Mouse (Mus musculus): ENCODE results near the gene Syne1. TPM values are rescaled to one million over a fixed set of nuclear protein-coding genes. Genes with fewer than 3 reads are reported as not detected.
"Not testable (repeated sequence)": the region's sequence is repeated elsewhere in the genome, so short reads cannot be mapped to it uniquely, and the experiment has no call there.

The Syne1 gene
- total RNA-seq, 2 experiments from 2014 or later = 17.7 to 24.4 TPM

- no peak for DNase-seq
Measured at GRCm38 (mm10) chr10:5520695-5521094, 30.6 kb downstream of the Syne1 start.

- DNase-seq = no peak
Measured at GRCm38 (mm10) chr10:5515330-5515729, 36.0 kb downstream of the Syne1 start.

- no peak for DNase-seq
Measured at GRCm38 (mm10) chr10:5514134-5514533, 37.1 kb downstream of the Syne1 start.

- no peak for DNase-seq
Measured at GRCm38 (mm10) chr10:5512285-5512684, 39.0 kb downstream of the Syne1 start.

- no peak for DNase-seq
Measured at GRCm38 (mm10) chr10:5511403-5511802, 39.9 kb downstream of the Syne1 start.

- no peak for DNase-seq
Measured at GRCm38 (mm10) chr10:5507478-5507877, 43.8 kb downstream of the Syne1 start.

- DNase-seq = no peak
Measured at GRCm38 (mm10) chr10:5504761-5505160, 46.5 kb downstream of the Syne1 start.

GRCm38 (mm10) chr10:5503909-5504308, 47.4 kb downstream of the Syne1 start:
- DNase-seq = no peak

GRCm38 (mm10) chr10:5499684-5500369, 51.5 kb downstream of the Syne1 start:
- not testable (repeated sequence) for DNase-seq

GRCm38 (mm10) chr10:5497859-5498258, 53.4 kb downstream of the Syne1 start:
- no peak for DNase-seq

- no peak for DNase-seq
Measured at GRCm38 (mm10) chr10:5491050-5491449, 60.2 kb downstream of the Syne1 start.

GRCm38 (mm10) chr10:5490029-5490428, 61.3 kb downstream of the Syne1 start:
- DNase-seq = peak; percentile 44

- DNase-seq = no peak
Measured at GRCm38 (mm10) chr10:5488097-5488496, 63.2 kb downstream of the Syne1 start.

- no peak for DNase-seq
Measured at GRCm38 (mm10) chr10:5480552-5481550, 70.4 kb downstream of the Syne1 start.

- DNase-seq = peak; percentile 68
Measured at GRCm38 (mm10) chr10:5480097-5480496, 71.2 kb downstream of the Syne1 start.

GRCm38 (mm10) chr10:5468638-5469037, 82.6 kb downstream of the Syne1 start:
- no peak for DNase-seq

GRCm38 (mm10) chr10:5453830-5454229, 97.5 kb downstream of the Syne1 start:
- DNase-seq = no peak

GRCm38 (mm10) chr10:5449944-5450343, 101.3 kb downstream of the Syne1 start:
- DNase-seq = no peak

GRCm38 (mm10) chr10:5447950-5448716, 103.1 kb downstream of the Syne1 start:
- DNase-seq = no peak

GRCm38 (mm10) chr10:5445313-5445712, 106.0 kb downstream of the Syne1 start:
- DNase-seq = no peak

GRCm38 (mm10) chr10:5443020-5443419, 108.3 kb downstream of the Syne1 start:
- no peak for DNase-seq

- no peak for DNase-seq
Measured at GRCm38 (mm10) chr10:5439802-5440350, 111.4 kb downstream of the Syne1 start.

All from adrenal gland, postnatal 10 days (tissue).